Mouse (Mus musculus) c-Kit-positive CD71-negative TER-119-negative erythroid progenitor cells, embryonic 14.5 days (primary cell): ENCODE data around the gene Sncb.

Experiments
- DNase-seq: peaks from one replicate; pipeline ENCODE4 v3.0.0-alpha.2; 2013; ENCODE audit warnings: low read depth

The Sncb gene

DNA sequence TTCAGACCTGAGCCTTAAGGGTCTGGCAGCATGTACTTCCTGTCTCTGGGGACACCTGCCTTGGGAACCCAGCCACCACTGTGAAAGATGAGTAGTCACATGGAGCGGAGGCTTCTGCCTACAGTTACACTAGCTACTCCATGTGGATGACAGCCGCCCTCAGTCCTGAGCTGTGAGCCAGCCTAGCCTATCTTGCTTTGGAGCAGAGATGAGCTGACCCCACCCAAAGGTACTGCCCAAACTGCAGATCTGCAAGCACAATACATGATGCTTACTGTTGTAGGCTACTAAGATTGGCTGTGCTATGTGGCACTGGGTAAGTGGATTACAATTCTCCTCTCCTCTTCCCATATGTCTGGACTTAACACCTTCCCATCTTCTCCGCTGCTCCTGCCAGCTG, 14.7 kb upstream of the Sncb start:
- no peak for DNase-seq

GRCm38 (mm10) chr13:54780592-54780991, 14.2 kb upstream of the Sncb start:
- no peak for DNase-seq

DNA sequence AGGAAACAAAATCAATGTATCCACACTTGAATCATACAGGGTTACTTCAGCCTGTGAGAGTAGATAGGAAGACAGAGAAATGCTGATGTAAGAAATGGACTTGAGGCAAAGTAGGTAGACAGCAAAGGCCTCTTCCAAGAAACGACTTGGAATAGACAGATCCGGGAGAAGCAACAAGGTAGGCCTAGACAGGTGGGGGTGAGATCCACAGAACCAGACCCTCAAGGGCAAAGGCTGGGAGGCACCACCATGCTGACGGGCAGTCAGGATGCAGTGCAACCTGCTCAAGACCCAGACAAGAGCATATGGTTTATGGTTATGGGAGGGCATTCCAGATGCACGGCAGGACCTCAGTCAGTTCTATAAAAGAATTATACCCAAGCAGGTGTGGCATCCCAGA, 617 bp upstream of the Sncb start:
- no peak for DNase-seq

DNA sequence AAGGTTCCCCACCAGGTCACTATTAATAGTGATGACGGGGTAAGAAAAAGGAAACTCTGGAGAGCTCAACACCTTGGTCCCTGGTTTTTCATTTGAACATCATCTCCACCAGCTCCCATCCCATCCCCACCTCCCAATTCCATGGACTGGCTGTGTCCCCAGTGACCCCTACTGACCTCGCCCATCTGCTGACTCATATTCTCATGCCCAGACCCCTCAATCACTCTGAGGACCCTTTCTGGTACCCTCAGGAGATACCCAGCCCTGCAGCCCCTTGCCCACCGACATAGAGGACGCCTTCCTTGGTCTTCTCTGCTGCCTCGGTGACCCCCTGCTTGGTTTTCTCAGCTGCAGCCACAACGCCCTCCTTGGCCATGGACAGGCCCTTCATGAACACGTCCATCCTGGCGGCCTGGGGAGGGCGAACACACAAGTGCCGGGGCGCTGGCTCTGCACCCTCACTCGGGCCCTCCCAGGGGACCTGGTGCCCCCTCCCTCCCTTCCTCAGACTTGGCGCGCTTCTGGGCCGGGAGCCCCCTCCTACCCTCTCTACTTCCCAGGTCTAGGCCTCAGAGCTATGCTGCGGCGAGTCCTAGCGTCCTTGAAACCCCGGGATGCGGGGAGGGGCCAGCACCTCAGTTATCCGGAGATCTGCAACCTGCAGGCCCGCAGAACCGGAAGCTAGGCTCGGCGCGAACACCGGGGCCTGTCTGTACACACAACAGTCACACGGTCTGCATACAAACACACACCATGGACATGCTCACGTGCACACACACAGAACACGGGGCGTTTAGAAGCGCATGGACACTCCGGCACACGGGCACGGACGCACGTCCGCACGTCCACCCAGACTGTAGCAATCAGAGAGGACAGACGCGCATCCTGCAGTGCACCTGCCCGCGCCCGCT, 859 bp downstream of the Sncb start:
- no peak for DNase-seq

DNA sequence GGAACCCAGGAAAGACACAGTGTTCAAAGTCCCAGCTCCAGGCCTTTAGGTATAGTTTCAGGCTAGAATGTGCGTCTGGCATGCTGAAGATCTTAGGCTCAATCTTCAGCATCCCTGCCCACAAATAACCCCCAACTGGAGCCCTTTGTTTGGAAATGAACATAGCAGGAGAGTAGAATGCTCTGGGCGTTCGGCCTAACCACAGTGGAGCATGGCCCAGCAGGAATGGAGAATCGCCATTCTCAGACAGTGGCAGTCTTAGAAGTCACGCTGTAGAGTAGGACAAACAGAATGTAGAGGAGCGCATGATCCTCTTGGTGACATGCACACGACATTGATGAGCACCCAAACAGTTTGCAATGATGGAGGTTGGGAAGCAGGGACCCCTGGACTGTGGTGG, 5.5 kb downstream of the Sncb start:
- DNase-seq: no peak

DNA sequence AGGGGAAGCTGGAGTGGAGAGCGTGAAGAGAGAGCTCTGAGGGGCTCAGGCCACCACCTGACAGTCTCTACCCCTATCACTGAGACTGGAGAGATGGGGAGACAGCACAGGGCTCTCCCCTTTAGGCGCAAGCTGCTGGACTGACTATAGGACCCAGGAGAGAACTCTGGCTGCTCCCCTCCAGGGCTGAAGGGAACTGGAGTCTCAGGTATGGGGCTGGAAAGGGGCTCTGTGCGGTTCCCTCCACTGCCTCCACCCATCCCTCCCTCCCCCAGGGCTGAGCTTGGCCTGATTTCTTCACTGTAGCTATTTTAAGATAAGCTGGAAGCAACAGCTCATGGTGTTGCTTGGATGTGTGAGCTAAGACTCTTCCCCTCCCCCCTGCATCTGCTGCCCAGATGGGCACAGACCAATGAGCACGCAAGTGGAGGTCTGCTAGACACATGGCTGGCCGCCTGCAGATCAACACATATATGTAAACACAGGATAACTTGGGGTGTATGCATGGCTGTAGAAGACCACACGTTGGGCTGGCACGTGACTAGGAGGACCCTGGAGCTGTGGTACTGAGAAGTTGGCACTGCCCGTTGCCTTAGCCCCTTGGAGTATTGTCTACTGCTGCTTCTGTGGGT, 6.1 kb downstream of the Sncb start:
- no peak for DNase-seq

DNA sequence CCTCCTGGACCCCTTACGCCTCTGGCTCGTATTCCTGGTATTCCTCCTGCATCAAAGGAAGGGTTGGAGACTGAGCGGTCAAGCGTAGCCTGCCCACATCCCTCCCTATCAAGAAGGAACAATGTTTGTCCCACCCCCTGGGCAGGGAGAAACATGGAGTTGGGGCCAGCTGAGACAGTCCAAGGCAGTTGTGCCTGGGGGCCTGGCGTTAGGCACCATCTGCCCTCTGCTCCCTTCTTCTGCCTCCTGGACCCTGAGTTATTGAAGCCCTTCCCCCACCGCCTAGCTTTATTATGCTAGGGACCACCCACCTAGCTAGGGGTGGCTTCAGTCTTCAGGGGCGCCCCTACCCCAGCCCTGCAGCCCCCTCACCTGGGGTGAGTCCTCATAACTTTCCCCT, 6.9 kb downstream of the Sncb start:
- DNase-seq: no peak

DNA sequence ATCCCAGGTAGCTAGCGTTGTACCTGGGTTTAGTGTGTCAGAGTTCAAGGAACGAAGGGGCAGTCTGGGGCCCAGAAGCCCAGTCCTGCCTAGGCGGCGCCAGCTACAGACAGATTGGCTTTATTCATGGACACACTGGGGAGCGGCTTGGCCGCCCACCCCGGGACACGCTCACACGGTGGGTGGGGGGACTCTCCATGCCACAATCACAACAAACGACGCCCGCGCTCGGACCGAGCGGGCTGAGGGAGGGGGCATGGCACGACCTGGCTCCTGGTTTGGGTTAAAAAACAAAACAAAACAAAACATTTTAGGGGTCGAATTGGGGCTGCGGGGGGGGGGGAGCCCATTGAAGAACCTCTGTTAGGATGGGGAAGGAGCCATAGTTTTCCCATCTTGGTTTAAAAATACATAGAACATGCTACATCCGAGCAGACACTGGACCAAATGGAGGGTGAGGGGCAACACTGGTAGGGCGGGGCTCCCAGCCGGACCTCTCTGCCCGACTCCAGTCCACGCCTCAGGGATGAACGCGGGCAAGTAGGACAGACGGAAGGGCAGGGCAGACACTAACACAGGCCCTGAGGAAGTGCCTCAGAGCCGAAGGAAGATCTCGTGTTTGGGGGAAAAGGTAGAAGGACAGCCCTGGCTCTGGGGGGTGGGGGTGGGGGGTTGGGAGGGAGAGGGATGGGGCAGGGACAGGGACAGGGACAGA, 7.5 kb downstream of the Sncb start:
- no peak for DNase-seq

- peak; percentile 72 for DNase-seq
These were observed 8.2 kb downstream of the Sncb start for GRCm38 (mm10) chr13:54758045-54758755.

GRCm38 (mm10) chr13:54757093-54757830, 9.1 kb downstream of the Sncb start:
- no peak for DNase-seq

GRCm38 (mm10) chr13:54756156-54756712, 10.2 kb downstream of the Sncb start:
- no peak for DNase-seq

- no peak for DNase-seq
These were observed 11.1 kb downstream of the Sncb start for GRCm38 (mm10) chr13:54755201-54755830.

GRCm38 (mm10) chr13:54754169-54755080, 12.0 kb downstream of the Sncb start:
- DNase-seq: no peak

- DNase-seq: no peak
These were observed 12.7 kb downstream of the Sncb start for GRCm38 (mm10) chr13:54753733-54754132.

DNA sequence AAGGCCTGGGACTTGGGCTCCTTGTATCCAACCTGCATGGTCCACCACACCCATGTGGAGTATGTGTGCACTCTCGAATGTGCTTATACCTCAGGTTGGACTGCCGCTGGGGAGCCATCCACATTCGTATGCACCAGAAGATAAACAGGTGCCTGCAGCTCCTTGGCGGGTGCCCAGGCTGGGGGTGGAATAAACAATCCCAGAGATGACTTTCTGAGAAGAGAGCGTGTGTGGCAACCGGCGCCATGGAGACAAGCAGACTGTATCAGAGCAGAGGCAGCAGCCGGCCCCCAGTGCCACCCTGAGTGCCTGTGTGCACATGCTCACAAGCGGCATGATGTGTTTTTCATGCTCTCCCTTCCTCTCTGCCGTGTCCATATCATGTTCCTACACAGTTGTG, 13.7 kb downstream of the Sncb start:
- no peak for DNase-seq

DNA sequence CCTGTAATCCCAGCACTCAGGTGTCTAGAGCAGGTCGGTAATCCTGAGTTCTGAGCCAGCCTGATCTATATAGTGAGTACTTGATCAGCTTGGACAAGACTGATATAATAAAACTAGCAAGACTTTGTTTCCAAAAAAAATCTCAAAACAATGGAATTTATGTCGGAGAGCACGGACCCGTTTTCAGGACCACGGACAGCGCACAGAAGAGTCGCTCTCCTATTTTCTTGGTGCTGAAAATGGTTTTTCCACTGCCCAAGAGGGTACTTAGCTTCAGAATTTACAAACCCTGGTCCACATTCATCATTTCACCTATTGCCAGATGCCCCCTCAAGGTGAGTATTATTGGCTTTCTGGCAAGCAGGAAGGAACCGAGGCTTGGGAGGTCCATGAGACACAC, 15.7 kb downstream of the Sncb start:
- DNase-seq: peak; percentile 44

DNA sequence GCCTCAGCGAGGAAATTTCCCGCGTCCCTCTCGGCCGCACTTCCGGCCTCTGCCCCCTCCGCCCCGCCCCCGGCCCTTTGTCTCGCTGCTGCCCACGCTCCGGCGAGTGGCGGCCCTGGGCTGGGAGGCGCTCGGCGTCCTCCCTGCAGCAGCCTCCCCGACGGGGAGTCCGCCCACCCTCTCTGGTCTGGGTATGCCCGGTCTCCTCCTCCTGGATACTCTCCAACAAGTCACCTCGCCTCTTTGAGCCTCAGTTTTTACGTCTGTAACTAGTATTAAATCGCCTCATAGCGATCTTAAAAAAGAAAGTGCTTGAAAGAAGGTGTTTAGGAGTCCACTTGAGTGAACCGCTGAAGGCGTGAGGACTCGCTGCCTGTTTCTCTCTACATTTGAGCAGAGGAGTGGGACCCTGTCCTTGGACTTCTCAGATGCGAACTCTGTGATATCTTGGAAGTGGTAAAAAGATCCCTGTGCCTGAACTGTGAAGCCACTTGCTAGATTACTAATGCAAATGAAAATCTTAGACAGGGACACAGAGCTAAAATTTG, 16.5 kb downstream of the Sncb start, which contains the start of gene Gprin1:
Gprin1 (minus strand) TSS at position 11 of the 548 bp plus-strand sequence.
- no peak for DNase-seq

DNA sequence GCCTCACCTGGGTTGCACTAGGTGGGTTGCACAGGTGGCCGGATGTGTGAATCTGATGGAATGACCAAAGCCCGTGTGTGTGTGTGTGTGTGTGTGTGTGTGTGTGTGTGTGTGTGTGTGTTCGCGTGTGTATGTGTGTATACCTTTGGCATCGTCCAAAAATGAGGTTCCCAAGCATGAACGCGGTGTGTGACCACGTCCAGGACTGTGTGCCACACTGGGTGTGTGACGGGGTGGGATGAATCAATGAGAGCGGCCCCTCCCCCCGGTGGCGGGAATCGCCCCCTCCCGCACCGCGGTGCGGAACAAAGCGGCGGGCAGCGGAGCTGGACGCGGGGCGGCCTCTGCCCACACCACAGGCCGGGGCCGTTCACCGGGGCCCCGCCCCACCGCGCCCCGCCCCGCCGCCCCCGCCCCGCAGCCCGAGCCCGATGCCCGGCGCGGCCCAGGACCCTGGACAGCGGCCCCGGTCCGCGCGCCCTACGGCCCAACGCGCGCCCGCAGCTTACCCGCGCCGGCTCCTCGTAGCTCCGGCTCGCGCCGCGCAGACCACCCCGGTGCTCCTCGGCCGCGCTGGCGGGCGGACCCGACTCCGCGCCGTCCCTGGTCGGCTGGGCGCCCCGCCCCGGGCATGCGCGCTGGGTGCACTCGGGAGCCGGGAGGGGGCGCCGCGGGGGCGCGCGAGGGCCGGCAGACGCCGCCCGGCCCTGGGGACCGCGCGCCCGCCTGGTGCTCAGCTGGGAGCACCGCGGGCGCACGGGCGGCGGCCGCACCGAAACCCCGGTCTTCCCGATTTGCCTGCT, 17.1 kb downstream of the Sncb start:
- DNase-seq: no peak

DNA sequence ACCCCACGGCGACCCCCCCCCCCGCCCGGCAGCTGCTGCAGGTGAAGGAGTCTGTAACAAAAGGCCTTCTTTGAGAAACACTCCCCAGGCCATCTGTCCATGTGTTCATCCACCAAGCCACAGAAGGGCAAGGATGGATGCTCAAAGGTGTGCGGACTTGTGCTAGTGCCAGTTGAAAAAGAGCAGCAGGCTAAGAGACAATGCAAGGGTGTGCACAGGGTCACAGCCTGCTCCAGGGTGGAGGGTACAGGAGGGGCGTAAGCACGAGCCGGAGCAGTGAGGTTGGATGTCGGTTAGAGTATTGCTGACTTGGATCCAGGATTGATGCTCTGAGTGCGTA, 17.7 kb downstream of the Sncb start:
- no peak for DNase-seq
